Mouse (Mus musculus) neural tube, embryonic 11.5 days (tissue): Measurements from ENCODE around the gene Cflar. TPM values are rescaled to one million over a fixed set of nuclear protein-coding genes. Genes with fewer than 3 reads are reported as not detected.

Source experiments
- ATAC-seq: fragments of 200-750 bp; cut with Nextera tagmentation; 2 replicates; pipeline ENCODE4 v1.8.0; 2017; ENCODE audit warnings: moderate number of reproducible peaks, mild to moderate bottlenecking, moderate TSS enrichment, moderate library complexity; ENCODE audit not compliant: insufficient read depth, low FRiP score, low TSS enrichment
- DNase-seq: peaks from one replicate; pipeline ENCODE4 v3.0.0-alpha.2; 2015; ENCODE audit warnings: low spot score
- H3K27ac ChIP-seq: fragments of 300-500 bp; sonication (generic); 2 replicates; pipeline ENCODE4 v1.5.1; 2014; ENCODE audit warnings: low read depth, mild to moderate bottlenecking, low read length
- H3K27me3 ChIP-seq: fragments of 300-500 bp; sonication (generic); 2 replicates; pipeline ENCODE4 v1.6.1; 2014; ENCODE audit warnings: mild to moderate bottlenecking, low read length, mixed read lengths; ENCODE audit not compliant: control insufficient read depth, insufficient read depth
- H3K36me3 ChIP-seq: fragments of 300-500 bp; sonication (generic); 2 replicates; pipeline ENCODE4 v1.6.1; 2014; ENCODE audit warnings: mild to moderate bottlenecking, low read length, moderate library complexity, mixed read lengths; ENCODE audit not compliant: control insufficient read depth, insufficient read depth
- H3K4me1 ChIP-seq: fragments of 300-500 bp; sonication (generic); 2 replicates; pipeline ENCODE4 v1.6.1; 2014; ENCODE audit warnings: low read length, mixed read lengths; ENCODE audit not compliant: control insufficient read depth, insufficient read depth
- H3K4me2 ChIP-seq: fragments of 300-500 bp; sonication (generic); 2 replicates; pipeline ENCODE4 v1.6.1; 2014; ENCODE audit warnings: low read depth, mild to moderate bottlenecking, moderate library complexity
- H3K4me3 ChIP-seq: fragments of 300-500 bp; sonication (generic); 2 replicates; pipeline ENCODE4 v1.5.1; 2014; ENCODE audit warnings: low read depth, low read length
- H3K9ac ChIP-seq: fragments of 300-500 bp; sonication (generic); 2 replicates; pipeline ENCODE4 v1.6.1; 2014; ENCODE audit warnings: mild to moderate bottlenecking, low read length
- H3K9me3 ChIP-seq: fragments of 300-500 bp; sonication (generic); 2 replicates; pipeline ENCODE4 v1.6.1; 2016; ENCODE audit warnings: low read length; ENCODE audit not compliant: control insufficient read depth
- WGBS: fragments of 180-500 bp; shearing (Covaris S2); extraction: QIAGEN DNeasy Blood & Tissue Kit; methylation state at CpG from one replicate; pipeline ENCODE4 v1.1.7; 2014; 5-methylcytosine and 5-hydroxymethylcytosine counted together
- polyA plus RNA-seq: library from polyadenylated mRNA; unstranded; fragments of >200 nt; fragmentation: Nextera tagmentation; extraction: Ambion mirVana; gene quantifications from 2 replicates; pipeline ENCODE4 v1.2.1, GENCODE M21; 2014

The Cflar gene
- polyA plus RNA-seq, 1 experiment from 2014 or later: 18.0 TPM

DNA sequence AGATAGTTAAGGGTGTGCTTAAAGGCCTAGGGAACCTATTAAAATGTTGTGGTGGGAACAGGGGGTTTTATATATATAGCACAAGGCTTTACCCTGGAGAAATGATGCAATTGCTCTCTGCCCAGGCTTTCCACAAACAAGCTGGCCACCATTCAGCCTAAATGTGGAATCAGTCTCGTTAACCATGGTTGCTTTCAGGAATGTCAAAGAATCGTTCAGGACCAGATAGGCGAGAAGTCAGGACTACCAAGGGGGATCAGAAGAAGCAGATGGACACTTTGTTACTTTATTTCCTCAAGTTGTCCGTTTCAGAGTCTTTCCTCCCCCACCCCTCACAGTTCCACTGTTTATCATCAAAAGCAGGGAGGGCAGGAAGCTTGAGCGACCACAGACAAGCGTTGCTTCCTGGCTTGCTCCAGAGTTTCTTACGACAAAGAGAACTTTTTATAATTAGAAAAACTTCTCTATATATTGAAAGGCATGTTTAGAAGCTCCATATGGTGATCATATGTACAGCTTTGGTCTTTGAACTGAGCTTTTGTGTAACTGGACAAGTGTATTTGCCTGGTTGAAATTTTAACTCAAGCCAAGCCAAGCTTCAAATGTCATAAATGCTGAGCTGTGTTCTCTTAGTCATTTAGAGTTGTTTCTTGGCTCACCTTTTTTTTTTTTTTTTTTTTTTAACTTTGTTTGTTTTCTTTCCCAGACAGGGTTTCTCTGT lies 5.0 kb downstream of the Cflar start:
- no peak overlapping the region for H3K27ac ChIP-seq
- no peak overlapping the region for H3K9ac ChIP-seq
- no peak overlapping the region for H3K4me3 ChIP-seq
- 77% methylated on average over 7 of the region's 7 CpGs for WGBS
- no peaks in the 10 kb centered on the region; the same call in 1 of the 2 replicates for H3K36me3 ChIP-seq
- no peak for ATAC-seq
- H3K9me3 ChIP-seq: no peaks in the 10 kb centered on the region
- DNase-seq: no peak
- no peaks in the 10 kb centered on the region for H3K4me1 ChIP-seq
- H3K4me2 ChIP-seq: no peak overlapping the region
- no peaks in the 10 kb centered on the region for H3K27me3 ChIP-seq

DNA sequence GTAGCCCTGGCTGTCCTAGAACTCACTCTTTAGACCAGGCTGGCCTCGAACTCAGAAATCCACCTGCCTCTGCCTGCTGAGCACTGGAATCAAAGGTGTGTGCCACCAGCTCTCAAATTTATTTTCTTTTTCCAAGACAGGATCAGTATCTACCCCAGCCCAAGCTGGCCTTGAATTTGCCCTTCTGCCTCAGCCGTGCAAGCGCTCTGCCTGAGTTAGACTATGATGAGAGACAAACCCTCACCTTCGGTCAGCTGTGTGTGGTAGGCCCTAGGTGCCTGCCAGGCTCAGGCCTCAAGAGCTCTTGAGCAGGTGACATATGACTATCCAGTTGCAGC lies 5.5 kb downstream of the Cflar start:
- no peak overlapping the region for H3K9ac ChIP-seq
- no peak overlapping the region for H3K4me3 ChIP-seq
- no peaks in the 10 kb centered on the region; the same call in 1 of the 2 replicates for H3K36me3 ChIP-seq
- WGBS: 94% methylated on average over 4 of the region's 4 CpGs
- H3K9me3 ChIP-seq: no peaks in the 10 kb centered on the region
- no peak for ATAC-seq
- H3K4me2 ChIP-seq: no peak overlapping the region
- no peaks in the 10 kb centered on the region for H3K4me1 ChIP-seq
- no peak for DNase-seq
- H3K27me3 ChIP-seq: no peaks in the 10 kb centered on the region
- H3K27ac ChIP-seq: no peak overlapping the region

DNA sequence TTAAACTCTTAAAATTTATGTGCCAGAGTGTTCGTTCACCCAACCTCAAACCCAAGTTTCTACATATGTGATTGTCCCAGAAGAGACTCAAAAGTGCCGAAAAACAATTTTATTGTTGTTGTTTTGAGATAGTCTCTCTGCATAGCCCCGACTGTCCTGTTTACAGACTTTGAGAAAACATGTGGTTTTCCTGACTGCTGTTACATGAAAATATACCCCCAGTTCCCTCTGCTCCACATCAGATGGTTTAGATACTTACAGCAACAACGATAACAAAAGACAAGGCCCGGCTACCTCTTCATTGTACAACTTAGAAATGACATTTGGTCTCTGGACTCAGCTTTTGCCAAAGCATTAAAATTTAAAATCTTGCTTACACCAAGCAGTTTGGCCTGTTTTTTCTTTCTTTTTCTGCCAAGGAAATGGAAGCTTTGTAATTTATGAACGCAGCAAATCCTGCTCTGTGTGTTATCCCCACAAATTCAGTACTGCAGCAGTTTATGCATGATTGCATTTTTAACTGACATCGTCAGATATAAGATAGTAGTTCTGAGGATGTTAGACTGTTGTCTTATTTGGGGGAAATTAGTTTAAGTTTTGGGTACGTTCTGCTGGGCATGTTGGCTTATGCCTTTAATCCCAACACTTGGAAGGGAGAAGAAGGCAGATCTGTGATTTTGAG lies 6.4 kb downstream of the Cflar start:
- WGBS: 96% methylated on average over 8 of the region's 8 CpGs
- Histone ChIP-seq H3K27ac (no peak overlapping the region), H3K4me1 (no peaks in the 10 kb centered on the region), H3K4me2 (no peak overlapping the region), H3K4me3 (no peak overlapping the region), H3K9me3 (no peaks in the 10 kb centered on the region), H3K27me3 (no peaks in the 10 kb centered on the region), H3K9ac (no peak overlapping the region), H3K36me3 (no peaks in the 10 kb centered on the region; the same call in 1 of the 2 replicates)
- DNase-seq (no peak), ATAC-seq (no peak)

DNA sequence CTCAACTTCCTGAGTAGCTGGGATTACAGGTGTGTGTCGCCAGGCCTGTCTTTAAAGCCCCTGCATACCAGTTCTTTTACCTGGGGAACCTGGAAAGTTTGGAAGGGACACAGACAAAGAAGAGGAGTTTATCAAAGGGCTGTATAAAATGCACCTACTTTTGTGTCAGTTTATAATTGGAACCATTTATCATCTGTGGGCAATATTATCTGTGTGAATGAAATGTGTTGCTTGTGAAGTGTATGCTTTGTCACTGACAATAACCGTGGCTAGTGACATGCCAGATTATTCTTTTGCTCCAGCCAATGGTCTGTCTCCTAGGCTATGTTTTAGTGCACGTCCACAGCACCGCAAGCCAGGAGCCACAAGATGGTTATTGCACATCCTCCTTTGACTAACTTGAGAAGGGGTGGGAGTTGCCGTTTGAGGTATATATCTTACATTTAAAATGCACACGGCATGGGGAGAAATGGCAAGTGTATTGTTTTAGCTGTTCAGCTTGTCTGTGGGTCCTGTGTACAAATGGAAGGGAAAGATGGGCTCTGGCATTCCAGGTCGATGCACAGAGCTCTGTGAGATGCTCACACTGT lies 8.1 kb downstream of the Cflar start:
- ATAC-seq: no peak

DNA sequence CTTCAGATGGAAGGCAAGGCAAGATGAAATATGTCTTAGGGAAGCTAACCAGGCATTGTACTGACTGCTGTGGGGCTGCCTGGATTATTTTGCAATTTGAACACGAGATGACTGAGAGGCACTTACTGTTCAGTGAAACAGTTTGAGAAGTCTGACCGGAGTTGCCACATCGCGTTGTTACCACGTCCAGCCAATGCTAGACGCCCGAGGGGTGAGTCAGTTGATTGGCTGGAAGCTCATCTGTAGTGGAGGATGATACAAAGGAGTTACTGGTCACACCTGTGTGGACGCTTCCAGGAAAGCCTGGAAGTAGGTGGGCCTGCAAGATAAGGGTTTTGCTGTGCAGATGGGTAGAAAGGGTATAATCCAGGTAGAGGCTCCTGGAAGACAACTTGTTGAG lies 8.8 kb downstream of the Cflar start:
- Histone ChIP-seq H3K36me3 (no peaks in the 10 kb centered on the region; the same call in 1 of the 2 replicates), H3K27me3 (no peaks in the 10 kb centered on the region), H3K9ac (no peak overlapping the region), H3K9me3 (no peaks in the 10 kb centered on the region), H3K27ac (no peak overlapping the region), H3K4me1 (no peaks in the 10 kb centered on the region), H3K4me2 (no peak overlapping the region), H3K4me3 (no peak overlapping the region)
- ATAC-seq (no peak), DNase-seq (no peak)
- 95% methylated on average over 8 of the region's 8 CpGs for WGBS

More for the DNA sequence above, 8.1 kb downstream of the Cflar start:
- H3K4me1 ChIP-seq: no peaks in the 10 kb centered on the region
- no peaks in the 10 kb centered on the region; the same call in 1 of the 2 replicates for H3K36me3 ChIP-seq
- H3K4me3 ChIP-seq: no peak overlapping the region
- no peak overlapping the region for H3K4me2 ChIP-seq
- no peaks in the 10 kb centered on the region for H3K9me3 ChIP-seq
- no peak overlapping the region for H3K27ac ChIP-seq
- DNase-seq: no peak
- no peak overlapping the region for H3K9ac ChIP-seq
- 92% methylated on average over 7 of the region's 7 CpGs for WGBS
- no peaks in the 10 kb centered on the region for H3K27me3 ChIP-seq

DNA sequence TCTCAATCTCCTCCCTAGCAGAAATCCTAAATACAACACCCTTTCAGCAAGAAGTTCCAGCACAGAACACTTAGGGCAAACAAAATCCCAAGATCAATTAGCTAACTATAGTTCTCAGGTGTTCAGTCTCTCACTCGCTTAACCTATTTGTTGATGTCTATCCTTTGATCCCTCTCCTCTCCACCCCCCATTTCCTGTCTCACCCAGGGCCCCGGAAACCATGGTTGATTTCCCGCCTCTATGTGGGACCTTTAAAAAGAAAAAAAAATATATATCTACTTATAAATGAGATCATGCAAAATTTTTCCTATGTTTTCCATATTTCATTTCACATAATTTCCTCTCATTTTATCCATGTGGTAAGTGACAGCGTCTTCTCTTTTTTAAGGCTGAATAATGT lies 9.7 kb downstream of the Cflar start:
- WGBS: 83% methylated on average over 4 of the region's 4 CpGs
- Histone ChIP-seq H3K4me2 (no peak overlapping the region), H3K36me3 (no peaks in the 10 kb centered on the region; the same call in 1 of the 2 replicates), H3K9me3 (no peaks in the 10 kb centered on the region), H3K27ac (no peak overlapping the region), H3K9ac (no peak overlapping the region), H3K4me1 (no peaks in the 10 kb centered on the region), H3K4me3 (no peak overlapping the region), H3K27me3 (no peaks in the 10 kb centered on the region)
- ATAC-seq (no peak), DNase-seq (no peak)

DNA sequence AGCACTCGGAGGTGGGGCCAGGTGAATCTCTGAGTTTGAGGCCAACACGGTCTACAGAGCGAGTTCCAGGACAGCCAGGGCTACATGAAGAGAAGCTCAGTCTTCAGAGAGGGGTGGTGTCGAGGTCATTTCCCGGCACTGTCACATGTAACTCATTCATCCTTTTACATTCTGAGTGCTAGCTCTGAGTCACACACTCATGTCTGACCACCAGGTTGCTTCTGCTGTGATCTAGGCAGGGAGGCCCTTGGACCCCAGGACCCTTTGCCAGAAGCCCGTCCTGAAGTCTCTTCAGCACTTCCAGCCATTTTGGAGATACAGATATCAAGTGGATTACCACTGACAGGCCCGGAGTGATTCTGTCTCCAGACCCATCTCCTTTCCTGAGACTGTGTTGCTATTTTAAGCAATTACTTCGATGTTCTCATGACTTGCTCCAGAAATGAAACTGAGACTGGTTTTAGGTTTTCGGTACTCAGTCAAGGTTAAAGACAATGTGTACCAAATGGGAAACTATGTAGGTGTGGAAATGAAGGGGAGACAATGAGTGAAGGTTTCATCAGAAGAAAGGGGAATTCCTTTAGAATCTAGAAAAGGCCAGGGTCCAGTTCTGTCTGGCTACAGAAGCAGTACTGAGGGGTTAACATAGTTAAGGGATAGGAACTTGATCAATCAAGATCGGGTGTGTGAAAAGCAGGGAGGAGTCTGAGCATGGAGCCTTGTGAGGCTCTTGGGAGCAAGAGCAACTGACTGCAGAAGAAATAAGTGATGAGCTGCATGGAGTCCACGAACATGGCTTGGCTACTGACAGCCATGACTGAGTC lies 11.0 kb downstream of the Cflar start:
- WGBS: 89% methylated on average over 11 of the region's 11 CpGs
- H3K4me2 ChIP-seq: no peak overlapping the region
- H3K27me3 ChIP-seq: no peaks in the 10 kb centered on the region
- no peak for ATAC-seq
- no peak for DNase-seq
- no peaks in the 10 kb centered on the region for H3K9me3 ChIP-seq
- no peak overlapping the region for H3K4me3 ChIP-seq
- no peak overlapping the region for H3K9ac ChIP-seq
- no peaks in the 10 kb centered on the region for H3K4me1 ChIP-seq
- H3K36me3 ChIP-seq: no peaks in the 10 kb centered on the region; the same call in 1 of the 2 replicates
- no peak overlapping the region for H3K27ac ChIP-seq

DNA sequence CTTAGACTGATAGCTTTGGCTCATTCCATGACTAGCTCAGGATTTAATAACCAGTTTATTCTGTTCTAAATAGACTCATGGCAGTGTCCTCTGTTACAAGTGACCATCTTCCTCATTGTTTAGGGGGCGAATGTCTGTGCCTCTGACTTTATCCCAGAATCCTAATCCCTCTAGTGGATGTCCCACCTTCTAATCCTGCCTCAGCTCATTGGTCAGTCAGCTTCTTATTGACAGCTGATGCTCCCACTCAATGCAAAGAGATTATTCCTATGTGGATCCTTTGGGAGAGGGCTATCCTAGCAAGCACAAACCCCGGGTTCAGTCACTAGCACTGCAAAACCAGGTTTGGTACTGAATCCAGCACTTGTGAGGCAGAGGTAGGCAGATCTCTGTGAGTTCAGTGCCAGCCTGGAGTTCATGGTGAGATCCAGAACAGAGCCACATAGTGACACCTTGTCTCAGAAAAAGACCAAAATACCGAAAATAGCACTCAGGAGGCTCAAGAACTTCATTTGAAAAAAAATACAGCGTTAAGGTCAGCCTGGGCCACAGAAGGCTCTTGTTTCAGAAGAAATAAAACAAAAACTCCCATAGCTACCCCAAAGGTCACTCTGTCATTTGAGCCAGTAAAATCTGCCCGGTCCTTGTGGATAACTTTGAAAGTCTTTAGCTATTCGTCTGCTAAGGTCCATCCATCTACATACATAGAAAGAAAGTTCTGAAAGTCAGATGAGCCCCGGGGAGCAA lies 11.9 kb downstream of the Cflar start:
- Histone ChIP-seq H3K27ac (no peak overlapping the region), H3K36me3 (peaks cover 3% of the 10 kb centered on the region; the same call in 1 of the 2 replicates), H3K4me3 (no peak overlapping the region), H3K9ac (no peak overlapping the region), H3K4me1 (no peaks in the 10 kb centered on the region), H3K9me3 (no peaks in the 10 kb centered on the region), H3K4me2 (no peak overlapping the region), H3K27me3 (no peaks in the 10 kb centered on the region)
- WGBS: 64% methylated on average over 7 of the region's 7 CpGs
- ATAC-seq (no peak), DNase-seq (no peak)
